Mouse (Mus musculus) myocyte (in vitro differentiated cells): ENCODE results near the gene Hsf5.

ENCODE experiments used
- CEBPB ChIP-seq: IDR thresholded peaks from 2 replicates; pipeline ENCODE4 v1.6.1; 2011; ENCODE audit warnings: mild to moderate bottlenecking, moderate library complexity; ENCODE audit not compliant: poor library complexity, insufficient read depth, severe bottlenecking
- E2F4 ChIP-seq: IDR thresholded peaks from one replicate; pipeline ENCODE4 v1.6.1; 2011; ENCODE audit warnings: mild to moderate bottlenecking, control low read depth, moderate library complexity; ENCODE audit not compliant: insufficient read depth
- MAX ChIP-seq: IDR thresholded peaks from one replicate; pipeline ENCODE4 v1.6.1; 2011; ENCODE audit warnings: low read depth, mild to moderate bottlenecking, control low read depth
- MYOD1 ChIP-seq, 3 experiments: IDR thresholded peaks; one replicate each; pipeline ENCODE4 v1.6.1; 2011; ENCODE audit warnings: control low read depth in 2 of 3, low read depth in 2 of 3, mild to moderate bottlenecking in 2 of 3, moderate library complexity in 1 of 3; ENCODE audit not compliant: insufficient read length in 2 of 3, control insufficient read depth in 1 of 3
- MYOG ChIP-seq, 3 experiments: IDR thresholded peaks; one replicate each; pipeline ENCODE4 v1.6.1; 2011; ENCODE audit warnings: control low read depth in 2 of 3, low read depth in 2 of 3, mild to moderate bottlenecking in 2 of 3; ENCODE audit not compliant: insufficient read length in 2 of 3, control insufficient read depth in 1 of 3, insufficient read depth in 1 of 3
- POLR2A ChIP-seq: IDR thresholded peaks from one replicate; pipeline ENCODE4 v1.6.1; 2011; ENCODE audit warnings: low read depth, mild to moderate bottlenecking, control low read depth, moderate library complexity; ENCODE audit not compliant: insufficient read length
- POLR2AphosphoS2 ChIP-seq: IDR thresholded peaks from one replicate; pipeline ENCODE4 v1.6.1; 2011; ENCODE audit warnings: low read depth, control low read depth; ENCODE audit not compliant: insufficient read length
- REST ChIP-seq: IDR thresholded peaks from one replicate; pipeline ENCODE4 v1.6.1; 2011; ENCODE audit warnings: mild to moderate bottlenecking, control low read depth, moderate library complexity; ENCODE audit not compliant: insufficient read depth, insufficient read length
- SRF ChIP-seq: IDR thresholded peaks from one replicate; pipeline ENCODE4 v1.6.1; 2011; ENCODE audit warnings: low read depth; ENCODE audit not compliant: control insufficient read depth, insufficient read length
- TCF12 ChIP-seq: IDR thresholded peaks from one replicate; pipeline ENCODE4 v1.6.1; 2011; ENCODE audit warnings: mild to moderate bottlenecking, control low read depth; ENCODE audit not compliant: poor library complexity, insufficient read depth, severe bottlenecking
- TCF3 ChIP-seq: IDR thresholded peaks from one replicate; pipeline ENCODE4 v1.6.1; 2011; ENCODE audit warnings: low read depth, control low read depth; ENCODE audit not compliant: insufficient read length
- USF1 ChIP-seq: IDR thresholded peaks from one replicate; pipeline ENCODE4 v1.6.1; 2011; ENCODE audit warnings: low read depth, mild to moderate bottlenecking, control low read depth, moderate library complexity

DNA sequence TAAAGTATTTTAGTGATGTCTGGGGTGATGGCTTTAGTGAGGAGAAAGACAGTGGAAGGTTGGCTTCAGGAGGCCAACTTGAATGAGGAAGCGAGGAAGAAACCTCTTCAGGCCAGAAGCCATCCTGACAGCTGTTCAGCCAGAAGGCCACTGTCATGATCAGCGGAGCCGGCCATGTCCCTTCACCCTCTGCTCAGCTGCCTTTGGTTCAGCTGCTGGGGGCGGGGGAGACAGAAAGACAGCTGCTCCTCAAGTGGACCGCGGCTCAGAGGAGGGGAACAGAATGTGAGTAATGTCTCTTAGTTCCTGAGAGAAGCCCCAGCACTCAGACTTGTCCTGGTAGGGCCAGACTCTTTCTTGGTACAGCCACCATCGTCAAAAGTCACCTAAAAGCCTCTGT is 43.2 kb upstream of the Hsf5 start:
- TF ChIP-seq POLR2A (no peak), SRF (no peak), E2F4 (no peak), TCF12 (peak; percentile 96), USF1 (no peak), CEBPB (no peak), MAX (no peak), POLR2AphosphoS2 (no peak), REST (no peak), MYOG (IDR thresholded peaks at IDR 0.05; ENCODE audit: control insufficient read depth in 1 of 3, insufficient read depth in 1 of 3, insufficient read length in 2 of 3, low read depth in 2 of 3) (peak; percentile 92 to 100 (median 98)), TCF3 (peak; percentile 94), MYOD1 (IDR thresholded peaks at IDR 0.05; ENCODE audit: control insufficient read depth in 1 of 3, insufficient read length in 2 of 3, low read depth in 2 of 3) (peak; percentile 53 to 99 (median 96))
